ENCODE assay signal across 8 mouse cellular contexts in genomic region chr4:134307367-134308072, GRCm38 (mm10). TPM values are rescaled to one million over a fixed set of nuclear protein-coding genes. Genes with fewer than 3 reads are reported as not detected.
A peak's percentile ranks its signal among the peaks of the same experiment; 100 is the strongest.
DNase-seq lines count a peak whose midpoint lies in the region; ATAC-seq lines count a peak whose summit lies in the region.

No protein-coding gene starts in this region.

- H3K4me1 ChIP-seq in forebrain, embryonic 10.5 days = peaks cover 12% of the 10 kb centered on the region
- peaks cover 21% of the 10 kb centered on the region for H3K4me1 ChIP-seq in heart, embryonic 12.5 days (replicated peaks)
- H3K4me1 ChIP-seq in kidney, embryonic 16.5 days (ENCODE audit: insufficient read depth, low read length) = peaks cover 9% of the 10 kb centered on the region; the same call in 1 of the 2 replicates
- peaks cover 10% of the 10 kb centered on the region for H3K4me1 ChIP-seq in limb, embryonic 15.5 days
- peaks cover 14% of the 10 kb centered on the region for H3K4me1 ChIP-seq in midbrain, embryonic 15.5 days

- peak; percentile 76 for ATAC-seq in heart, embryonic 12.5 days (ENCODE audit: insufficient number of reproducible peaks, low FRiP score)
- ATAC-seq in kidney, embryonic 16.5 days (ENCODE audit: low FRiP score, low TSS enrichment) = peak; percentile 78
- peak; percentile 44; the same call in 1 of the 2 replicates for ATAC-seq in limb, embryonic 15.5 days (ENCODE audit: insufficient number of reproducible peaks, low FRiP score, low TSS enrichment, low read depth)
- no peak for ATAC-seq in midbrain, embryonic 15.5 days (replicated peaks)

- DNase-seq in adrenal gland, adult (ENCODE audit: inconsistent age in 2 of 2, low spot score in 1 of 2) = peak; percentile 59 to 73
- DNase-seq in forebrain, embryonic 10.5 days (ENCODE audit: extremely low spot score, low spot score) = no peak
- peak; percentile 26 to 38 for DNase-seq in spleen, postnatal 36 days (ENCODE audit: low spot score in 2 of 2)
- no peak for DNase-seq in T-cell, adult 2 months (ENCODE audit: low spot score)

- peaks cover under 1% of the 10 kb centered on the region; the same call in 1 of the 2 replicates for H3K9me3 ChIP-seq in forebrain, embryonic 10.5 days
- H3K9me3 ChIP-seq in heart, embryonic 12.5 days (replicated peaks) = no peaks in the 10 kb centered on the region
- peaks cover 1% of the 10 kb centered on the region; the same call in 1 of the 2 replicates for H3K9me3 ChIP-seq in kidney, embryonic 16.5 days (ENCODE audit: low read length)
- no peaks in the 10 kb centered on the region for H3K9me3 ChIP-seq in limb, embryonic 15.5 days
- H3K9me3 ChIP-seq in midbrain, embryonic 15.5 days = no peaks in the 10 kb centered on the region

- no peaks in the 10 kb centered on the region for H3K27me3 ChIP-seq in forebrain, embryonic 10.5 days (ENCODE audit: poor library complexity, severe bottlenecking)
- no peaks in the 10 kb centered on the region for H3K27me3 ChIP-seq in heart, embryonic 12.5 days (replicated peaks)
- no peaks in the 10 kb centered on the region for H3K27me3 ChIP-seq in kidney, embryonic 16.5 days (ENCODE audit: insufficient read depth, low read length)
- H3K27me3 ChIP-seq in limb, embryonic 15.5 days = no peaks in the 10 kb centered on the region
- H3K27me3 ChIP-seq in midbrain, embryonic 15.5 days (replicated peaks) = no peaks in the 10 kb centered on the region

- peak overlapping the region; percentile 54 for H3K4me2 ChIP-seq in heart, embryonic 12.5 days
- H3K4me2 ChIP-seq in kidney, embryonic 16.5 days (replicated peaks; ENCODE audit: low read depth, low read length) = peak overlapping the region; percentile 19; the same call in 1 of the 2 replicates
- peak overlapping the region; percentile 26; the same call in 1 of the 2 replicates for H3K4me2 ChIP-seq in limb, embryonic 15.5 days
- peak overlapping the region; percentile 27 for H3K4me2 ChIP-seq in midbrain, embryonic 15.5 days

- peak overlapping the region; percentile 45; the same call in 1 of the 2 replicates for H3K9ac ChIP-seq in heart, embryonic 12.5 days
- no peak overlapping the region; the same call in 1 of the 2 replicates for H3K9ac ChIP-seq in kidney, embryonic 16.5 days (replicated peaks; ENCODE audit: low read length)
- no peak overlapping the region for H3K9ac ChIP-seq in limb, embryonic 15.5 days
- H3K9ac ChIP-seq in midbrain, embryonic 15.5 days = no peak overlapping the region

- peak overlapping the region; percentile 62 for H3K27ac ChIP-seq in forebrain, embryonic 10.5 days
- peak overlapping the region; percentile 30 for H3K27ac ChIP-seq in heart, embryonic 12.5 days (ENCODE audit: poor library complexity, severe bottlenecking)
- H3K27ac ChIP-seq in kidney, embryonic 16.5 days (ENCODE audit: low read length) = 0 out of 2 replicates have a peak overlapping the region, but pooled peaks have one; percentile 14
- H3K27ac ChIP-seq in limb, embryonic 15.5 days = no peak overlapping the region
- peak overlapping the region; percentile 16; the same call in 1 of the 2 replicates for H3K27ac ChIP-seq in midbrain, embryonic 15.5 days

- H3K36me3 ChIP-seq in forebrain, embryonic 10.5 days (replicated peaks) = no peaks in the 10 kb centered on the region
- no peaks in the 10 kb centered on the region for H3K36me3 ChIP-seq in heart, embryonic 12.5 days
- no peaks in the 10 kb centered on the region for H3K36me3 ChIP-seq in kidney, embryonic 16.5 days (ENCODE audit: insufficient read depth, low read length)
- no peaks in the 10 kb centered on the region for H3K36me3 ChIP-seq in limb, embryonic 15.5 days
- no peaks in the 10 kb centered on the region for H3K36me3 ChIP-seq in midbrain, embryonic 15.5 days (replicated peaks)

- WGBS in forebrain, embryonic 10.5 days = 34% methylated on average over 12 of the region's 12 CpGs
- WGBS in heart, embryonic 12.5 days = 16% methylated on average over 12 of the region's 12 CpGs
- 14% methylated on average over 12 of the region's 12 CpGs for WGBS in kidney, embryonic 16.5 days
- 9% methylated on average over 12 of the region's 12 CpGs for WGBS in limb, embryonic 15.5 days
- 12% methylated on average over 12 of the region's 12 CpGs for WGBS in midbrain, embryonic 15.5 days

- 0 out of 2 replicates have a peak overlapping the region, but pooled peaks have one; percentile 7 for H3K4me3 ChIP-seq in forebrain, embryonic 10.5 days
- H3K4me3 ChIP-seq in heart, embryonic 12.5 days = 0 out of 2 replicates have a peak overlapping the region, but pooled peaks have one; percentile 4
- H3K4me3 ChIP-seq in kidney, embryonic 16.5 days (ENCODE audit: low read length) = no peak overlapping the region
- no peak overlapping the region for H3K4me3 ChIP-seq in limb, embryonic 15.5 days
- no peak overlapping the region for H3K4me3 ChIP-seq in midbrain, embryonic 15.5 days

RNA-seq across cellular contexts. Expression of gene Trim63, which starts 7.4 kb away (rescaled TPM):
- 0.22 and 0.84 TPM in 2 replicates for polyA plus RNA-seq in forebrain, embryonic 10.5 days (2016; fragmentation: Nextera tagmentation; extraction: Ambion mirVana)
- 90.7 and 93.9 TPM in 2 replicates for polyA plus RNA-seq in heart, embryonic 12.5 days (2016; fragmentation: Nextera tagmentation; extraction: Ambion mirVana)
- 3.3 and 4.1 TPM in 2 replicates for polyA plus RNA-seq in kidney, embryonic 16.5 days (2015; fragmentation: Nextera tagmentation; extraction: Ambion mirVana)
- 3.2 and 8.0 TPM in 2 replicates for polyA plus RNA-seq in limb, embryonic 15.5 days (2015; fragmentation: Nextera tagmentation; extraction: Ambion mirVana)
- polyA plus RNA-seq in midbrain, embryonic 15.5 days (2015; fragmentation: Nextera tagmentation; extraction: Ambion mirVana) = 0.40 and 0.91 TPM in 2 replicates

RNA-seq across cellular contexts. Expression of gene Pdik1l, which starts 19.8 kb away (rescaled TPM):
- 21.7 and 22.0 TPM in 2 replicates for polyA plus RNA-seq in forebrain, embryonic 10.5 days (2016; fragmentation: Nextera tagmentation; extraction: Ambion mirVana)
- polyA plus RNA-seq in heart, embryonic 12.5 days (2016; fragmentation: Nextera tagmentation; extraction: Ambion mirVana) = 14.9 and 18.1 TPM in 2 replicates
- polyA plus RNA-seq in kidney, embryonic 16.5 days (2015; fragmentation: Nextera tagmentation; extraction: Ambion mirVana) = 19.2 and 20.2 TPM in 2 replicates
- polyA plus RNA-seq in limb, embryonic 15.5 days (2015; fragmentation: Nextera tagmentation; extraction: Ambion mirVana) = 19.7 and 20.2 TPM in 2 replicates
- 42.2 and 44.7 TPM in 2 replicates for polyA plus RNA-seq in midbrain, embryonic 15.5 days (2015; fragmentation: Nextera tagmentation; extraction: Ambion mirVana)

RNA-seq across cellular contexts. Expression of gene Slc30a2, which starts 35.5 kb away (rescaled TPM):
- not detected in 2 replicates for polyA plus RNA-seq in forebrain, embryonic 10.5 days (2016; fragmentation: Nextera tagmentation; extraction: Ambion mirVana)
- polyA plus RNA-seq in heart, embryonic 12.5 days (2016; fragmentation: Nextera tagmentation; extraction: Ambion mirVana) = 0.42 and 0.44 TPM in 2 replicates
- polyA plus RNA-seq in kidney, embryonic 16.5 days (2015; fragmentation: Nextera tagmentation; extraction: Ambion mirVana) = 0.92 and 1.4 TPM in 2 replicates
- 1.3 and 2.6 TPM in 2 replicates for polyA plus RNA-seq in limb, embryonic 15.5 days (2015; fragmentation: Nextera tagmentation; extraction: Ambion mirVana)
- 0.22 and 0.23 TPM in 2 replicates for polyA plus RNA-seq in midbrain, embryonic 15.5 days (2015; fragmentation: Nextera tagmentation; extraction: Ambion mirVana)

RNA-seq across cellular contexts. Expression of gene Grrp1, which starts 53.6 kb away (rescaled TPM):
- 8.3 and 8.4 TPM in 2 replicates for polyA plus RNA-seq in forebrain, embryonic 10.5 days (2016; fragmentation: Nextera tagmentation; extraction: Ambion mirVana)
- 4.5 TPM in 2 replicates for polyA plus RNA-seq in heart, embryonic 12.5 days (2016; fragmentation: Nextera tagmentation; extraction: Ambion mirVana)
- 12.2 and 12.8 TPM in 2 replicates for polyA plus RNA-seq in kidney, embryonic 16.5 days (2015; fragmentation: Nextera tagmentation; extraction: Ambion mirVana)
- 5.8 and 7.8 TPM in 2 replicates for polyA plus RNA-seq in limb, embryonic 15.5 days (2015; fragmentation: Nextera tagmentation; extraction: Ambion mirVana)
- 13.6 and 14.4 TPM in 2 replicates for polyA plus RNA-seq in midbrain, embryonic 15.5 days (2015; fragmentation: Nextera tagmentation; extraction: Ambion mirVana)

Comparison
In these comparisons a context has a peak if more than half of its experiments do, and no peak if none do; other contexts are left out.
1. DNase-seq: peak in adrenal gland, adult (2 of 2) and spleen, postnatal 36 days (2 of 2); none in forebrain, embryonic 10.5 days (single experiment) and T-cell, adult 2 months (single experiment).
2. H3K4me3 ChIP-seq: peak in forebrain, embryonic 10.5 days (single experiment) and heart, embryonic 12.5 days (single experiment); none in kidney, embryonic 16.5 days (single experiment), limb, embryonic 15.5 days (single experiment) and midbrain, embryonic 15.5 days (single experiment).
3. RNA of gene Trim63, which starts 7.4 kb away (polyA plus RNA-seq): 90.7 to 93.9 TPM in heart, embryonic 12.5 days; 3.3 to 4.1 TPM in kidney, embryonic 16.5 days, 3.2 to 8.0 TPM in limb, embryonic 15.5 days, 0.40 to 0.91 TPM in midbrain, embryonic 15.5 days and 0.22 to 0.84 TPM in forebrain, embryonic 10.5 days; every median in the first group is over 10 times any median in the second.
4. Peak in every context shown above with its lines, with median percentiles within 50 percentile points of each other: H3K4me2 ChIP-seq.